Mouse (Mus musculus) kidney, postnatal 10 days (tissue): ENCODE results near the gene Gm5134.
A peak's percentile ranks its signal among the peaks of the same experiment; 100 is the strongest.

ENCODE experiments used
- DNase-seq: peaks from one replicate; pipeline ENCODE4 v3.0.0; 2021; ENCODE audit warnings: mixed read lengths

The Gm5134 gene

DNA sequence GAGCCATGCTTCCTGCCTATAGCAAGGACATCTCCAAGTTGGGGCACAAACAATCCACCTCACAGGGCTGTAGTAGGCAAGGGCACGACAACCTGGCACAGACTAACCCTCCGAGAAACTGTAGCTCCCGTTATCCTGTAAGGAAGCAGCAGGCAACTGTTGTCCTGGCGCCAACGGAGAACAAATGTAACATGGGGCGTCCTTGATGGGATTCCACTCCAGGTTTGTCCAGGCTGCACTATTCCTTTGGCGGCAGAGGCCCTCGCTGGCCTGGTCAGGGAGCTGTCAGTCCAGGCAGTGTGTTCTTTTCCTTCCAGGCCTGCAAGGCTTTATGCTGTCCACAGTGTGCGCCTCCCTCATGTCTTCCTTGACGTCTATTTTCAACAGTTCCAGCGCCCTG lies 41.1 kb downstream of the Gm5134 start:
- DNase-seq, result no peak

DNA sequence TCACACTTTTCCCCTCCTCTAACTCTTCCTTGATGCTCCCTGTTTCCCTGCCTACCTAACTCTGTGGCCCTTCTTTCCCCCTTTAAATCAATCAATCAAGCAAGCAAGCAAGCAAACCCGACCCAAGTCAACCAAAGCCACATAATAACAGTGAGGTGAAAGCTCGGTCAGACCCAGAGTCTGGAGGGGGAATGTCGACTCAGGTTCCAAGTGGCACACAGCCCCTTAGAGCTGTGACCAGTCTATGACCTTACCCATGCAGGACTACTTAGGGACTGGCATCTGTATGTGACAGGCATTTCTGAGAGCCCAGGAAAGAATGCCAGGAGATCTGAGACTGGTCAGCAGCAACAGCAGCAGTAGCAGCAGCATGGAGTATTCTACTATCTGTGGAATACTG lies 42.0 kb downstream of the Gm5134 start:
- DNase-seq, result no peak

GRCm38 (mm10) chr10:76001160-76001559 lies 46.8 kb downstream of the Gm5134 start:
- peak; percentile 15 for DNase-seq

- no peak for DNase-seq
Measured at GRCm38 (mm10) chr10:76002101-76002521, 47.8 kb downstream of the Gm5134 start.

DNA sequence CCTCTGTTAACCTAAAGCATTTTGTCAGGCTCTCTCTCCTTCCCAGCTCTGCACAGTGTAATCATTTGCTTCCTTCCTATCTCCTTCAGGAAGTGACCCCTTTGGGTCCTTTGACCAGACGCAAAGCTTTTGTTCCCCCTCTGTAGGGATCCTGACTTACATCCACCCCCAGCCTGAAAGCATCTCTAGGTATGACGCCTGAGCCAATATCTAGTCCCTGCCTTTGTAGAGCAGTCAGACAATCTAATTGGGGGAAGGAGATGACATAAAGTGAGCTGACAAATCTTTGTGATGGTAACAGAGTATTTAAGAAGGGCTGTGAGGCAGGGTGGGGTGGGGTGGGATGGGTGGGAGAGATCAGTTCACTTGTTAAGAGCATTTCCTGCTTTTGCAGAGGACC lies 48.3 kb downstream of the Gm5134 start:
- no peak for DNase-seq

- DNase-seq, result no peak
Measured at GRCm38 (mm10) chr10:76003221-76003620, 48.9 kb downstream of the Gm5134 start.

GRCm38 (mm10) chr10:76006385-76006784 lies 52.1 kb downstream of the Gm5134 start:
- DNase-seq, result no peak

DNA sequence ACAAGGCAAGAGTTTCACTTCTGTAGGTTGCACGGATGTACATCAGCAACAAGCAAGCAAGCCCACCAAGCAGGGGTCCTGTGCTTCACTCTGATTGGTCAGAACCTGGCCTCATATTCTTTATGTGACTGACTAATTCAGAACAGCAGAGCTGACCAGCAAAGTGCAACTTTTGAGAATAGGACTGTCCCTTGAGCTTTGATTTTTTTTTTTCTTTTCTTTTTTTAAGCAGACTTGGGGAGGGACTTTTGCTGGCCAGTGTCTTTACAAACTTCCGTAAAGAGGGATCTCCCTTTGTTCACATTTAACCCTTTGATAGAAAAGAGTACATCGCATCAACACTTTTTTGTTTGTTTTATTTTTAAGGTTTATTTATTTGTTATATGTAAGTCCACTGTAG lies 55.5 kb downstream of the Gm5134 start:
- DNase-seq, result no peak

DNA sequence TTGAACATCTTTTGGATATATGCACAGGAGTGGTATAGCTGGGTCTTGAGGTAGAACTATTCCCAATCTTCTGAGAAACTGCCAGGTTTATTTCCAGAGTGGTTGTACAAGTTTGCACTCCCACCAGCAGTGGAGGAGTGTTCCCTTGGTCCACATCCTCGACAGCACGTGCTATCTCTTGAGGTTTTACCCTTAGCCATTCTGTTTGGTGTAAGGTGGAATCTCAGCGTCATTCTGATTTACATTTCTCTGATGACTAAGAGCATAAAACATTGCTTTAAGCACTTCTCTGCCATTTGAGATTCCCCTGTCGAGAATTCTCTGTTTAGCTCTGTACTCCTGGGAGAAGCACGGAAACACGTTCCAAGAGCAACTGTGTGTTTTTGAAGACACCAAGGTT lies 58.6 kb downstream of the Gm5134 start:
- no peak for DNase-seq

- DNase-seq, result no peak
Measured at GRCm38 (mm10) chr10:76016886-76017285, 62.6 kb downstream of the Gm5134 start.

DNA sequence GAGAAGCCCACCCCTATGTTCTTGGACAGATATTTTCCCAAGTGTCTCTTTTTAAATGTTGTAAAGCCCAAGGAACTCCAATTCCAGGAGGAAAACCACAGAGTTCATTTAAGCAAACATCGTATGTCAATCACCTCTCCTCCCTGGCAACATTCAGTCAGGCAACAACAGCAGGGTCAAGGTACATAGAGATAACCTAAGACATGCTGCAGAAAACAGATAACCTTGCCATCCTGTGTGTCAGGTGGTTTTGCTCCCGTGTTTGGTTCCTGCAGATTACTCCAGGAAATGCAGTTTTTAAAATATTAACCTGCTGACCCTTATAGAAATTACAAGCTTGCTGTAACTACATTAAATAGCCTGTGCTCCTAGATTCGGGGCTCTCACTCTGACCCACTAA lies 67.4 kb downstream of the Gm5134 start:
- no peak for DNase-seq

GRCm38 (mm10) chr10:76023921-76024320 lies 69.6 kb downstream of the Gm5134 start:
- DNase-seq, result no peak

- no peak for DNase-seq
Measured at GRCm38 (mm10) chr10:76025470-76026190, 71.3 kb downstream of the Gm5134 start.

DNA sequence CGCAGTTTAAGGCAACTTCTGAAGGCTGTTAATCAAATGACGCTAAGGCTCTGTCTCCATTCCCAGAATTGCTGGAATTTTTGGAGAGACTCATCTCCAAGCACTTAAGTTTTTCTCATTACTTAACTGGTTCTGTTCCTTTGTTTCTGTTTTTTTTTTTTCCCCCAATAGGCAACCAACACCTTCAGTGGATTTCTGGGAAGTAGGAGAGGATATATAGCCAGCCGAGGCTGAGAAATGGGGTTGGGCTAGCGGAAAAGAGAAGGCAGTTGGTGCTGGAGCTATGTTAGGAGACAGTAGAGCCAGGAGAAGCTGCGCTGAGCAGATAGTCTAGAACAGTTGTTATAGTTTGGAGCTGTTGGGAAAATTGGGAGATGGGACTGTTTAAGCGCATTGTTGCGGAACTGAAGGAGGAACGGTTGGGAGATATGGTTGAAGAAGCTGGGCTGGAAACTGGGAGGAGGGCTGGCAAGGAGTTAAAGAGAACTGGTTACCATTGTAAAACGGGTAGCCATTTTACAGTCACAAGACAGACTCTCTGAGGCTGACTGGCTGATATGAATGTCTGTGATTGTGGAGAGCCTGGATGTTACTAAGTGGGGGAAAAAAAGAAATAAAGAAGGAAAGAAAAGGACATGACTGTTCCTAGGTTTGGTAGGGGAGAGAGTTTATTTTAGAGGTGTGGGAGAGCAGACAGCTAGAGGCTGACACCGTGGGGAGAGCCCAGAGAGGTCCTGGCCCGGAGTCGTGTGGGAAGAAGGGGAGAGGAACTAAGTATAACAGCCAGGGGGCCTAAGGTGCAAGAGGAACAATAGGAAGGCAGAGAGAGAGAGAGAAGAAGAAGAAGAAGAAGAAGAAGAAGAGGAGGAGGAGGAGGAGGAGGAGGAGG lies 73.1 kb downstream of the Gm5134 start:
- no peak for DNase-seq

- no peak for DNase-seq
Measured at GRCm38 (mm10) chr10:76028016-76028366, 73.7 kb downstream of the Gm5134 start.

GRCm38 (mm10) chr10:76028396-76028795 lies 74.1 kb downstream of the Gm5134 start:
- no peak for DNase-seq

- DNase-seq, result no peak
Measured at GRCm38 (mm10) chr10:76029276-76029675, 75.0 kb downstream of the Gm5134 start.

DNA sequence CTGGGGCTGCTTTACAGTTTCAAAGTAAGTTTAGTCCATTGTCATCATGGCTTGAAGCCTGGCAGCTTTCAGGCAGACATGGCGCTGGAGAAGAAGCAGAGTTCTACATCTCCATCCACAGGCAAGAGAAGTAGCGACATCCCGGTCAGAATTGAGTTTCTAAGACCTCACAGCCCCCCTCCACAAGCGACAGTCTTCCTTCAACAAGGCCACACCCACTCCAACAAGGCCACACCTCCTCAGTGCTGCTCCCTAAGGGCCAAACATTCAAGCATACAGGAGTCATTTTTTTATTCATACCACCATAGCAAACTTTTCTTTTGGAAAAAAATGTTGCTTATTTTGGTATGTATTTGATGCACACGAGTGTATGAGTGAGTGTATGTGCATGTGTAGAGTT lies 76.2 kb downstream of the Gm5134 start:
- no peak for DNase-seq

GRCm38 (mm10) chr10:76031511-76032401 lies 77.4 kb downstream of the Gm5134 start:
- DNase-seq, result no peak

GRCm38 (mm10) chr10:76032402-76033118 lies 78.2 kb downstream of the Gm5134 start, which contains the start of gene Zfp280b:
Zfp280b (plus strand) TSS chr10:76032650.
- DNase-seq, result peak; percentile 97

GRCm38 (mm10) chr10:76033119-76033455 lies 78.8 kb downstream of the Gm5134 start:
- no peak for DNase-seq

DNA sequence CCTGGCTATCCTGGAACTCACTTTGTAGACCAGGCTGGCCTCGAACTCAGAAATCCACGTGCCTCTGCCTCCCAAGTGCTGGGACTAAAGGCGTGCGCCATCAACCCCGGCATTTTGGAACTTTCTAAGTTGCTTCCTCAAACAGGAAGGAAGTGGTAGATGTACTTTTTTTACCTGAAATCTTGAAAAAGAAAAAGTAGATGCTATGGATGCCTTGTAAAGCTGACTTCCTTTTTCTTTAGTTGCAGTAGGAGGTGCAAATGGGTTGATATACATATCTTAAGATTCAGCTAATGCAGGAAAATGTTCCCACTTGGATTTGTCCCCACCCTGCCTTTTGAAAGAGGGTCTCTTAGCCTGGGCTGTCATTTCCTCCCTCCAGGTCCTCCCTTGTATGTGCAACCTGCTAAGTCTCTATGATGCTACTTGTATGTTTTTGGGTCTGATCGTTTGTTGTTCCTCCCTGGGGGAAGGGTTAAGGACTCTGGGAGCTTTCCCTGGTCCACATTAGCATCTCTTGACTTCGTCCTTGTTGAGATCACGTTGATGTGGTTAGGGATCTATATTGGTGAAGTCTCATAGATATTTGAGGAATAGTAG lies 79.8 kb downstream of the Gm5134 start:
- no peak for DNase-seq
